Mouse (Mus musculus) intestine, postnatal 0 days (tissue): ENCODE data around the gene Itga5. TPM values are rescaled to one million over a fixed set of nuclear protein-coding genes. Genes with fewer than 3 reads are reported as not detected.

Experiments used
- ATAC-seq: fragments of 200-750 bp; cut with Nextera tagmentation; 2 replicates; pipeline ENCODE4 v1.8.0; 2017; ENCODE audit warnings: mild to moderate bottlenecking, moderate TSS enrichment, moderate library complexity
- H3K27ac ChIP-seq: fragments of 300-500 bp; sonication (generic); 2 replicates; pipeline ENCODE4 v1.5.1; 2014; ENCODE audit warnings: mild to moderate bottlenecking, low read depth, low read length, moderate library complexity
- H3K27me3 ChIP-seq: fragments of 300-500 bp; sonication (generic); replicated peaks from 2 replicates; pipeline ENCODE4 v1.6.1; 2014; ENCODE audit warnings: low read length, mixed read lengths; ENCODE audit not compliant: control insufficient read depth, insufficient read depth
- H3K36me3 ChIP-seq: fragments of 300-500 bp; sonication (generic); 2 replicates; pipeline ENCODE4 v1.6.1; 2014; ENCODE audit warnings: mild to moderate bottlenecking, moderate library complexity; ENCODE audit not compliant: control insufficient read depth, insufficient read depth
- H3K4me1 ChIP-seq: fragments of 300-500 bp; sonication (generic); replicated peaks from 2 replicates; pipeline ENCODE4 v1.6.1; 2014; ENCODE audit warnings: antibody characterized with exemption, low read length, mixed read lengths; ENCODE audit not compliant: control insufficient read depth, insufficient read depth
- H3K4me2 ChIP-seq: fragments of 300-500 bp; sonication (generic); replicated peaks from 2 replicates; pipeline ENCODE4 v1.6.1; 2014; ENCODE audit warnings: low read depth, mild to moderate bottlenecking, moderate library complexity
- H3K4me3 ChIP-seq: fragments of 300-500 bp; sonication (generic); 2 replicates; pipeline ENCODE4 v1.5.1; 2014; ENCODE audit warnings: low read depth, low read length
- H3K9ac ChIP-seq: fragments of 300-500 bp; sonication (generic); 2 replicates; pipeline ENCODE4 v1.6.1; 2014; ENCODE audit warnings: mild to moderate bottlenecking, low read depth, low read length
- H3K9me3 ChIP-seq: fragments of 300-500 bp; sonication (generic); 2 replicates; pipeline ENCODE4 v1.6.1; 2016; ENCODE audit warnings: mixed run types; ENCODE audit not compliant: control insufficient read depth
- CTCF ChIP-seq: sonication (generic); IDR thresholded peaks from 2 replicates; pipeline ENCODE4 v1.5.1; 2016; ENCODE audit warnings: low read depth, mild to moderate bottlenecking, control low read depth, antibody characterized with exemption, moderate library complexity
- WGBS: fragments of 180-500 bp; shearing (Covaris S2); extraction: QIAGEN DNeasy Blood & Tissue Kit; methylation state at CpG from one replicate; pipeline ENCODE4 v1.1.7; 2014; 5-methylcytosine and 5-hydroxymethylcytosine counted together
- microRNA-seq: library from miRNA; unstranded; fragments of <30 nt; microRNA quantifications from one replicate; pipeline ENCODE4, GENCODE M21; 2016
- polyA plus RNA-seq: library from polyadenylated mRNA; unstranded; fragments of >200 nt; fragmentation: Nextera tagmentation; extraction: Ambion mirVana; gene quantifications from 2 replicates; pipeline ENCODE4 v1.2.1, GENCODE M21; 2015

Itga5 gene
- polyA plus RNA-seq, 1 experiment from 2014 or later, result 25.0 TPM

DNA sequence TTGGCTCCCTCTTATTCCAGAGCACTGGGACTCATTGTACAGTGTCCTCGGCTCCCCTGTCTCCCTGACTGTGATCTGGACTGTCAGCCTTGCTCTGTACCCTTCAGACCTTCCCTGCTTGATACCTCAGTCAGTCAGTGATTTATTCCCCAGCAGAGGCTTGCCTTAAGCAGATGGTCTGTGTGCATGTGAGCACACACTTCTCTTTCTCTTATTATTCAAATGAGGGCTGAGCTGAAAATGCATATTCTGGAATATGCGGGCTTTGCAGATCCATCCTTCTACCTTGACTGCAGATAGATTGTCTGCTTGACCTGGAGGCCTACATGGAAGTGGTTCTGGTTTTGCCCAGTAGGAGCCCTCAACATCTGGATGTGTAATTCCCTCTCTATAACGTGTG is 68.5 kb downstream of the Itga5 start:
- H3K27ac ChIP-seq, result no peak overlapping the region
- H3K4me1 ChIP-seq, result peaks cover 3% of the 10 kb centered on the region; the same call in 1 of the 2 replicates
- peaks cover 56% of the 10 kb centered on the region for H3K36me3 ChIP-seq
- 84% methylated on average over 3 of the region's 3 CpGs for WGBS
- H3K9me3 ChIP-seq, result no peaks in the 10 kb centered on the region
- no peak overlapping the region for H3K9ac ChIP-seq
- no peak for ATAC-seq
- no peak overlapping the region for H3K4me3 ChIP-seq
- no peaks in the 10 kb centered on the region for H3K27me3 ChIP-seq
- H3K4me2 ChIP-seq, result no peak overlapping the region
- no peak for TF ChIP-seq CTCF

DNA sequence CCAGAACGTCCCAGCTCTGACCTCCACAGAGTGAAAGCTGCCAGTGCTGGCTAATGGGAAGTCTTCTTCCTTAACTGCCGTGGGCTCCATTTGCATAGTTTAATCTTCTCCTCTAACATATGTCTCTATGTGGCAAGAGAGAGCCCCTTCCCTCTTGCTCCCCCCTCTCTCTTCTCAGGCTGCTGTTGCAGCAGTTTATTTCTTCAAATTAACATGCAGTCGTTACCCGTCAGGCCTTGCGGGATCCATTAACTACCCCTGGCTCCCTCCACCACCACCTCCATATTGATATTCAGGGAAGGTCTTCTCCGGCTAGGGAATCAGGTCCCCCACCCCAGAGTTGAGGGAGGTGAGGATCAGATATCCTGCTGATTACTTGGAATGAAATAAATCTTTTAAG is 69.2 kb downstream of the Itga5 start:
- peaks cover 63% of the 10 kb centered on the region for H3K36me3 ChIP-seq

DNA sequence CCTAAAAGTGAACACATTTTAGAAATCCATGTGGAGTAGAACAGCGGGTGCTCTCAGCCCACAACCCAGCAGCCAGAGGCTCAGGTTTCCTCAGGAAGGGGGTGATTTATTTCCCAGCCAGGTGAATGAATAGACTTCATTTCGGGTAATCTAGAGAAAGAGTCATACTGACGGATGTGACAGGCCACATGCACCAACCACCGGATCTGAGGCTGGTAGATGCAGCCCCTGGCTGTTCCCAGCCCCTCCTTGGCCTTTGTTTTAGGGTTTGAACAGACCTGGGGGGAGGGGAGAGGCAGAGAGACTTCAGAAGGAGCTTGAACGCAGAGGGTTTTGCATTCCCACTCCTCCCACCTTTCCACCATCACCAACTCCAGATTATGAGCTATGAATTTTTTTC is 70.7 kb downstream of the Itga5 start:
- H3K27me3 ChIP-seq, result no peaks in the 10 kb centered on the region
- no peak overlapping the region for H3K4me2 ChIP-seq
- no peak for TF ChIP-seq CTCF
- peaks cover 73% of the 10 kb centered on the region for H3K36me3 ChIP-seq
- no peak overlapping the region for H3K4me3 ChIP-seq
- no peak overlapping the region for H3K27ac ChIP-seq
- WGBS, result 36% methylated on average over 5 of the region's 5 CpGs
- H3K4me1 ChIP-seq, result no peaks in the 10 kb centered on the region; the same call in 1 of the 2 replicates
- H3K9ac ChIP-seq, result no peak overlapping the region
- ATAC-seq, result no peak
- no peaks in the 10 kb centered on the region for H3K9me3 ChIP-seq

More for the DNA sequence above, 69.2 kb downstream of the Itga5 start:
- H3K27me3 ChIP-seq, result no peaks in the 10 kb centered on the region
- ATAC-seq, result no peak
- peaks cover 3% of the 10 kb centered on the region; the same call in 1 of the 2 replicates for H3K4me1 ChIP-seq
- no peak for TF ChIP-seq CTCF
- H3K27ac ChIP-seq, result no peak overlapping the region
- WGBS, result 79% methylated on average over 6 of the region's 6 CpGs
- H3K9ac ChIP-seq, result no peak overlapping the region
- H3K4me2 ChIP-seq, result no peak overlapping the region
- H3K4me3 ChIP-seq, result no peak overlapping the region
- no peaks in the 10 kb centered on the region for H3K9me3 ChIP-seq

DNA sequence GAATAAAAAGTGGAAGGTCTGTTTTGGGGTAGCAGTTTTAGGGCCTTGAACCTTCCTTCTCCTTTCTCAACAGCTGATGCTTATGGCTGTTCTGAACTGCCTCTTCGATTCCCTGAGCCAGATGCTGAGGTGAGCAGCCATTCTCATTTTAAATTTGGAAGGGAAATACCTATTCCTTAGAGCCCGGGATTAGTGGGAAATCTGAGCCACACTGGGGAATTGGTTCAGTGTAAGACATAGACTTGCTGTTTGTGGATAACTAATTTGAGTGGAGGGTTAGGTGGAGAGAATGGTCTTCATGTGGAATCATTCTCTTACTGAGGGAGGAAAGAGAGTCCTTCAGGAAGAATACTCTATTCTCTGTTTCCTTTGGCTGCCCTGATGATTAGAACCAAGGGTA is 71.9 kb downstream of the Itga5 start:
- no peaks in the 10 kb centered on the region for H3K4me1 ChIP-seq
- H3K4me3 ChIP-seq, result no peak overlapping the region
- H3K9me3 ChIP-seq, result no peaks in the 10 kb centered on the region
- 85% methylated on average over 2 of the region's 2 CpGs for WGBS
- no peak for TF ChIP-seq CTCF
- peaks cover 78% of the 10 kb centered on the region for H3K36me3 ChIP-seq
- H3K9ac ChIP-seq, result no peak overlapping the region
- ATAC-seq, result no peak
- H3K27me3 ChIP-seq, result no peaks in the 10 kb centered on the region
- H3K27ac ChIP-seq, result no peak overlapping the region; the same call in 1 of the 2 replicates
- H3K4me2 ChIP-seq, result no peak overlapping the region

Small RNAs within 50 kb of the gene (microRNA-seq; reads per million reads assigned to microRNA genes)
- gene Mir6963, result not detected

Other genes with a start within 250 kb of the Itga5 start
- 8.6 and 9.2 TPM in 2 replicates for gene Smug1, start 199.7 kb downstream of the Itga5 start, polyA plus RNA-seq
- gene Cbx5, start 126.9 kb downstream of the Itga5 start, polyA plus RNA-seq, result 24.0 TPM in 2 replicates
- gene Hnrnpa1, start 126.3 kb downstream of the Itga5 start, polyA plus RNA-seq, result 219 and 224 TPM in 2 replicates
- 0.82 and 0.90 TPM in 2 replicates for gene Nfe2, start 108.4 kb downstream of the Itga5 start, polyA plus RNA-seq
- gene Copz1, start 94.0 kb downstream of the Itga5 start, polyA plus RNA-seq, result 248 and 253 TPM in 2 replicates
- not detected in 2 replicates for gene Gpr84, start 56.2 kb downstream of the Itga5 start, polyA plus RNA-seq
- gene Zfp385a, start 26.7 kb downstream of the Itga5 start, polyA plus RNA-seq, result 2.9 and 3.1 TPM in 2 replicates
- gene Gtsf1, start 63.7 kb upstream of the Itga5 start, polyA plus RNA-seq, result 0.23 TPM in 1 of 2 replicates, not detected in the other
- gene Gtsf2, start 81.7 kb upstream of the Itga5 start, polyA plus RNA-seq, result not detected in 2 replicates
- gene Nckap1l, start 87.0 kb upstream of the Itga5 start, polyA plus RNA-seq, result 1.7 TPM in 2 replicates
- 4.0 and 4.5 TPM in 2 replicates for gene Pde1b, start 136.3 kb upstream of the Itga5 start, polyA plus RNA-seq
- gene Ppp1r1a, start 171.2 kb upstream of the Itga5 start, polyA plus RNA-seq, result 6.1 and 7.8 TPM in 2 replicates
- gene Glycam1, start 198.3 kb upstream of the Itga5 start, polyA plus RNA-seq, result 1.1 and 3.8 TPM in 2 replicates